Mouse (Mus musculus) testis, adult 2 months (tissue): ENCODE data around the gene Dgcr2.

Experiments
- CTCF ChIP-seq: fragments of 200-500 bp; IDR thresholded peaks from 2 replicates; pipeline ENCODE4 v1.5.1; 2012; ENCODE audit warnings: low read depth, mild to moderate bottlenecking, inconsistent platforms, low read length, moderate library complexity; ENCODE audit not compliant: control insufficient read depth, insufficient read depth, insufficient replicate concordance
- POLR2A ChIP-seq: fragments of 200-500 bp; IDR thresholded peaks from 2 replicates; pipeline ENCODE4 v1.6.1; 2012; ENCODE audit warnings: low read depth, mild to moderate bottlenecking, inconsistent platforms, low read length, moderate library complexity; ENCODE audit not compliant: control insufficient read depth

DNA sequence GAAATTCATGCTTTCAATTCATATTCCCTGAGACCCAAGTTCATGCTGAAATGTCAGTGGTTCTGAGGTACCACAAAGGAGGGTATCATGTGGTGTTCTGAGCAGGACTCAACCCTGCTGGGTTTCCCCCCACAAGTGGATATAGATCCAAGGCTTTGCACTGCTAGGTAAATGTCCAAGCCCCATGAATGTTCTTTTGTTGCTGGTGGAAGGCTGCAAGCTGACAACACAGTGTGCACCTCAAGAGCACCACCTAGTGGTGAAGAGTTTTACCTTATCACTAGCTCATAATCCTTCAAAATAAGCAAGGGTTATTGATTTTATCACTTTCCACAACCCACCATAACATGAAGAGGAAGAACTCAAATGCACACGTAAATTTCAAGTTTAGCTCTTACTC, 49.4 kb downstream of the Dgcr2 start:
- TF ChIP-seq CTCF (peak; percentile 24; the same call in 1 of the 2 replicates), POLR2A (no peak)
